ENCODE assay signal across 28 mouse cellular contexts in the genomic region with DNA sequence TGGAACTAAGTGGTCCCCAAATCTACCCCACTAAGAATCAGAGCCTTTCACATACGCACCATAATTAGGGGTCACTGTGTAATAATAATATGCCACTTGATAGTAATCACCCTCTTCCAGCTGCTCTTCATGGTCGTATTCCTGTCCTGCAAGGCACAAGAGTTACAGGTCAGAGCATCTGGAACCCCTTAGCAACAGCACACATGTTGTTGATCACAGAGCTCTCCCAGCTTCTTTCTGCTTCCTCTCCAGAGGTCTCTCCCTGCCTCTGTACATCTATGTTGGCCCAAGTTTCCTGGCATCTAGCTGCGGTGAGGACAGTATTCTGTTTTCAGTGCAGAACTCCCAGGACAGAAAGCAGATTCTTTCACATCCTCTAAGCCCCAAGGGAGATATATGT. TPM values are rescaled to one million over a fixed set of nuclear protein-coding genes. Genes with fewer than 3 reads are reported as not detected.
DNase-seq lines count a peak whose midpoint lies in the region; ATAC-seq and TF ChIP-seq lines count a peak whose summit lies in the region.
"Had no signal": no experiment of that assay in that cellular context is flagged by ENCODE, and none has a peak within 500 bp of the region (broad histone marks: within the 10 kb centered on the region; RNA-seq: fewer than 3 reads in every experiment).

No protein-coding gene starts in this region.

- H3K4me3 ChIP-seq in heart, adult 2 months = no peak overlapping the region
- H3K4me3 ChIP-seq in lung, embryonic 16.5 days (ENCODE audit: low read length) = no peak overlapping the region
- no peak overlapping the region for H3K4me3 ChIP-seq in embryonic facial prominence, embryonic 11.5 days (ENCODE audit: low read depth, low read length)
- H3K4me3 ChIP-seq in limb, embryonic 14.5 days (replicated peaks; ENCODE audit: low read length) = no peak overlapping the region
- H3K4me3 ChIP-seq: embryonic facial prominence, embryonic 13.5 days; left cerebral cortex, adult 2 months; myocyte; neural tube, embryonic 13.5 days had no signal

- H3K4me2 ChIP-seq in lung, embryonic 16.5 days (ENCODE audit: low read depth, low read length) = peak overlapping the region; percentile 60
- H3K4me2 ChIP-seq in embryonic facial prominence, embryonic 11.5 days (ENCODE audit: low read depth, low read length) = no peak overlapping the region
- no peak overlapping the region for H3K4me2 ChIP-seq in limb, embryonic 14.5 days (replicated peaks; ENCODE audit: low read depth, low read length, severe bottlenecking)
- H3K4me2 ChIP-seq: embryonic facial prominence, embryonic 13.5 days; hindbrain, embryonic 14.5 days; midbrain, embryonic 11.5 days had no signal

- no peak overlapping the region for H3K9ac ChIP-seq in heart, adult 2 months (ENCODE audit: low read depth, low read length)
- H3K9ac ChIP-seq in lung, embryonic 16.5 days (ENCODE audit: low read length) = no peak overlapping the region
- no peak overlapping the region for H3K9ac ChIP-seq in embryonic facial prominence, embryonic 11.5 days (replicated peaks; ENCODE audit: low read length)
- no peak overlapping the region for H3K9ac ChIP-seq in limb, embryonic 14.5 days (ENCODE audit: low read depth, low read length, severe bottlenecking)
- H3K9ac ChIP-seq: embryonic facial prominence, embryonic 13.5 days; hindbrain, embryonic 14.5 days; neural tube, embryonic 13.5 days had no signal

- TF ChIP-seq POLR2A in heart, adult 2 months (IDR thresholded peaks at IDR 0.05; ENCODE audit: insufficient read depth, low read depth, low read length) = no peak
- TF ChIP-seq POLR2A in limb, embryonic 14.5 days (IDR thresholded peaks at IDR 0.05; ENCODE audit: borderline replicate concordance, extremely low read depth, insufficient read depth, insufficient read length) = no peak

- H3K36me3 ChIP-seq in heart, adult 2 months (ENCODE audit: control insufficient read depth, insufficient read depth, low read length) = no peaks in the 10 kb centered on the region
- H3K36me3 ChIP-seq in lung, embryonic 16.5 days (ENCODE audit: control insufficient read depth, insufficient read depth, low read length) = peaks cover 6% of the 10 kb centered on the region; the same call in 1 of the 2 replicates
- no peaks in the 10 kb centered on the region for H3K36me3 ChIP-seq in embryonic facial prominence, embryonic 11.5 days (replicated peaks; ENCODE audit: control insufficient read depth, insufficient read depth, low read depth, low read length)
- no peaks in the 10 kb centered on the region for H3K36me3 ChIP-seq in limb, embryonic 14.5 days (ENCODE audit: control insufficient read depth, insufficient read depth, low read length)
- H3K36me3 ChIP-seq: embryonic facial prominence, embryonic 13.5 days; neural tube, embryonic 13.5 days had no signal

- no peaks in the 10 kb centered on the region for H3K79me2 ChIP-seq in heart, adult 2 months (replicated peaks; ENCODE audit: control insufficient read depth, insufficient read depth, low read length)

- no peak for TF ChIP-seq CTCF in heart, adult 2 months (IDR thresholded peaks at IDR 0.05)

- 52% methylated on average over 3 of the region's 3 CpGs for WGBS in heart, adult 2 months
- WGBS in lung, embryonic 16.5 days = 73% methylated on average over 3 of the region's 3 CpGs
- 44% methylated on average over 3 of the region's 3 CpGs for WGBS in embryonic facial prominence, embryonic 11.5 days
- WGBS in limb, embryonic 14.5 days = 21% methylated on average over 3 of the region's 3 CpGs

- H3K27ac ChIP-seq in heart, adult 2 months = peak overlapping the region; percentile 88
- H3K27ac ChIP-seq in lung, embryonic 16.5 days (ENCODE audit: low read length) = no peak overlapping the region
- 0 out of 2 replicates have a peak overlapping the region, but pooled peaks have one; percentile 20 for H3K27ac ChIP-seq in embryonic facial prominence, embryonic 11.5 days (replicated peaks; ENCODE audit: low read depth, low read length)
- H3K27ac ChIP-seq in limb, embryonic 14.5 days (replicated peaks; ENCODE audit: low read depth, low read length) = no peak overlapping the region
- H3K27ac ChIP-seq: embryonic facial prominence, embryonic 13.5 days; hindbrain, embryonic 14.5 days; left cerebral cortex, adult 2 months; neural tube, embryonic 13.5 days had no signal

- H3K9me3 ChIP-seq in lung, embryonic 16.5 days (ENCODE audit: control insufficient read depth, low read length) = no peaks in the 10 kb centered on the region
- H3K9me3 ChIP-seq in embryonic facial prominence, embryonic 11.5 days (replicated peaks; ENCODE audit: control insufficient read depth, low read length) = no peaks in the 10 kb centered on the region
- H3K9me3 ChIP-seq in limb, embryonic 14.5 days (ENCODE audit: control insufficient read depth, low read length) = no peaks in the 10 kb centered on the region
- H3K9me3 ChIP-seq: embryonic facial prominence, embryonic 13.5 days; neural tube, embryonic 13.5 days had no signal

- intact Hi-C loops in heart, adult 2 months (cut with DNase I) = loop anchor here (5.0 kb wide), 2 partner anchors 63 to 333 kb away; partner anchors contain the start of genes Hist2h2ac and Hist2h2be
- intact Hi-C loops in heart, postnatal 10 days (cut with DNase I) = loop anchor here (2.0 kb wide), 1 partner anchor 17 kb away; no protein-coding TSS in a partner anchor

- no peak for TF ChIP-seq EP300 in heart, adult 2 months (IDR thresholded peaks at IDR 0.05; ENCODE audit: insufficient read depth, low read depth, low read length)

- no peak for ATAC-seq in lung, embryonic 16.5 days (ENCODE audit: low read depth)
- no peak for ATAC-seq in embryonic facial prominence, embryonic 11.5 days (replicated peaks; ENCODE audit: insufficient number of reproducible peaks, low FRiP score, low TSS enrichment, low read depth)
- ATAC-seq in limb, embryonic 14.5 days (ENCODE audit: low FRiP score, low read depth) = no peak
- ATAC-seq: forebrain, embryonic 16.5 days; intestine, postnatal 0 days; Patski had no signal

- peaks cover 11% of the 10 kb centered on the region for H3K4me1 ChIP-seq in heart, adult 2 months (ENCODE audit: control insufficient read depth, insufficient read depth, low read length)
- H3K4me1 ChIP-seq in lung, embryonic 16.5 days (replicated peaks; ENCODE audit: control insufficient read depth, insufficient read depth, low read length) = peaks cover 14% of the 10 kb centered on the region
- peaks cover 2% of the 10 kb centered on the region for H3K4me1 ChIP-seq in embryonic facial prominence, embryonic 11.5 days (ENCODE audit: control insufficient read depth, insufficient read depth, low read length)
- H3K4me1 ChIP-seq in limb, embryonic 14.5 days (ENCODE audit: control insufficient read depth, insufficient read depth, low read length) = peaks cover 10% of the 10 kb centered on the region; the same call in 1 of the 2 replicates

- H3K27me3 ChIP-seq in heart, adult 2 months (ENCODE audit: control insufficient read depth, insufficient read depth, low read length) = no peaks in the 10 kb centered on the region
- H3K27me3 ChIP-seq in lung, embryonic 16.5 days (ENCODE audit: control insufficient read depth, insufficient read depth, low read depth, low read length) = no peaks in the 10 kb centered on the region
- H3K27me3 ChIP-seq in embryonic facial prominence, embryonic 11.5 days (ENCODE audit: control insufficient read depth, insufficient read depth, low read length) = no peaks in the 10 kb centered on the region
- no peaks in the 10 kb centered on the region for H3K27me3 ChIP-seq in limb, embryonic 14.5 days (ENCODE audit: control insufficient read depth, insufficient read depth, low read length)
- H3K27me3 ChIP-seq: embryonic facial prominence, embryonic 13.5 days; neural tube, embryonic 13.5 days; Patski had no signal

- no peak for DNase-seq in heart, adult 2 months
- no peak for DNase-seq in heart, postnatal 10 days
- no peak for DNase-seq in lung, postnatal 36 days
- peak; percentile 83 for DNase-seq in embryonic facial prominence, embryonic 11.5 days (ENCODE audit: low spot score)
- DNase-seq in limb, embryonic 14.5 days (ENCODE audit: low spot score) = peak; percentile 42
- DNase-seq in kidney, postnatal 10 days = no peak
- no peak for DNase-seq in layer of hippocampus, postnatal 36 days
- DNase-seq: adrenal gland, postnatal 10 days; cerebellum, adult 11-12 months; cerebellum, adult 9-11 months; gastrocnemius, postnatal 10 days; kidney, adult 9 months; kidney, postnatal 14 days; liver; thymus, postnatal 4 days had no signal

RNA-seq across cellular contexts. Expression of gene BC028528, which starts 2.1 kb away (rescaled TPM):
- total RNA-seq in heart, adult 2 months (2021) = 1 to 10 TPM; 8.5 to 9.0 TPM
- 14.5 and 29.8 TPM in 2 replicates for polyA plus RNA-seq in heart, adult 2 months (2012; rRNA removed)
- 10 to 100 TPM; 26.1 to 38.7 TPM for total RNA-seq in heart, postnatal 10 days (2021)
- polyA plus RNA-seq in lung, embryonic 16.5 days (2015; fragmentation: Nextera tagmentation; extraction: Ambion mirVana) = 81.5 and 85.5 TPM in 2 replicates
- 7.8 and 10.2 TPM in 2 replicates for polyA plus RNA-seq in embryonic facial prominence, embryonic 11.5 days (2014; fragmentation: Nextera tagmentation; extraction: Ambion mirVana)
- polyA plus RNA-seq in limb, embryonic 14.5 days (2012; rRNA removed) = 16.6 and 20.6 TPM in 2 replicates
- 16.6 and 21.1 TPM in 2 replicates for polyA plus RNA-seq in limb, embryonic 14.5 days (2014; fragmentation: Nextera tagmentation; extraction: Ambion mirVana)
- 1 to 10 TPM; 2.5 to 3.6 TPM for total RNA-seq in layer of hippocampus, postnatal 36 days (2021)

RNA-seq across cellular contexts. Expression of gene Aph1a, which starts 4.1 kb away (rescaled TPM):
- 100 to 1,000 TPM in 1 of 2 experiments, 10 to 100 TPM in 1; 99.9 to 121 TPM for total RNA-seq in heart, adult 2 months (2021)
- polyA plus RNA-seq in heart, adult 2 months (2012; rRNA removed) = 98.7 and 120 TPM in 2 replicates
- 100 to 1,000 TPM; 147 to 151 TPM for total RNA-seq in heart, postnatal 10 days (2021)
- polyA plus RNA-seq in lung, embryonic 16.5 days (2015; fragmentation: Nextera tagmentation; extraction: Ambion mirVana) = 39.1 and 39.4 TPM in 2 replicates
- polyA plus RNA-seq in embryonic facial prominence, embryonic 11.5 days (2014; fragmentation: Nextera tagmentation; extraction: Ambion mirVana) = 31.8 and 33.3 TPM in 2 replicates
- polyA plus RNA-seq in limb, embryonic 14.5 days (2012; rRNA removed) = 116 and 150 TPM in 2 replicates
- 35.8 and 36.1 TPM in 2 replicates for polyA plus RNA-seq in limb, embryonic 14.5 days (2014; fragmentation: Nextera tagmentation; extraction: Ambion mirVana)
- 10 to 100 TPM; 72.2 to 83.3 TPM for total RNA-seq in layer of hippocampus, postnatal 36 days (2021)

RNA-seq across cellular contexts. Expression of gene Ciart, which starts 7.6 kb away (rescaled TPM):
- total RNA-seq in heart, adult 2 months (2021) = 10 to 100 TPM in 1 of 2 experiments, 1 to 10 TPM in 1; 5.1 to 27.0 TPM
- 5.0 and 7.7 TPM in 2 replicates for polyA plus RNA-seq in heart, adult 2 months (2012; rRNA removed)
- total RNA-seq in heart, postnatal 10 days (2021) = 1 to 10 TPM; 2.2 to 2.9 TPM
- polyA plus RNA-seq in lung, embryonic 16.5 days (2015; fragmentation: Nextera tagmentation; extraction: Ambion mirVana) = 5.1 and 5.6 TPM in 2 replicates
- polyA plus RNA-seq in embryonic facial prominence, embryonic 11.5 days (2014; fragmentation: Nextera tagmentation; extraction: Ambion mirVana) = 6.3 and 7.7 TPM in 2 replicates
- polyA plus RNA-seq in limb, embryonic 14.5 days (2012; rRNA removed) = 8.4 and 10.9 TPM in 2 replicates
- polyA plus RNA-seq in limb, embryonic 14.5 days (2014; fragmentation: Nextera tagmentation; extraction: Ambion mirVana) = 4.4 and 5.4 TPM in 2 replicates
- total RNA-seq in layer of hippocampus, postnatal 36 days (2021) = 10 to 100 TPM in 1 of 2 experiments, 1 to 10 TPM in 1; 8.1 to 12.9 TPM

RNA-seq across cellular contexts. Expression of gene Car14, which starts 14.8 kb away (rescaled TPM):
- 100 to 1,000 TPM; 146 to 208 TPM for total RNA-seq in heart, adult 2 months (2021)
- polyA plus RNA-seq in heart, adult 2 months (2012; rRNA removed) = 227 and 279 TPM in 2 replicates
- 100 to 1,000 TPM; 142 to 150 TPM for total RNA-seq in heart, postnatal 10 days (2021)
- polyA plus RNA-seq in lung, embryonic 16.5 days (2015; fragmentation: Nextera tagmentation; extraction: Ambion mirVana) = 9.2 and 13.0 TPM in 2 replicates
- 67.8 and 80.0 TPM in 2 replicates for polyA plus RNA-seq in embryonic facial prominence, embryonic 11.5 days (2014; fragmentation: Nextera tagmentation; extraction: Ambion mirVana)
- polyA plus RNA-seq in limb, embryonic 14.5 days (2012; rRNA removed) = 11.3 and 14.9 TPM in 2 replicates
- 11.5 and 16.4 TPM in 2 replicates for polyA plus RNA-seq in limb, embryonic 14.5 days (2014; fragmentation: Nextera tagmentation; extraction: Ambion mirVana)
- total RNA-seq in layer of hippocampus, postnatal 36 days (2021) = 10 to 100 TPM in 1 of 2 experiments, 1 to 10 TPM in 1; 9.0 to 12.2 TPM
- total RNA-seq: granulocyte monocyte progenitor cell, adult 5-6 weeks; hematopoietic stem cell, adult 5-6 weeks; megakaryocyte progenitor cell, adult 5-6 weeks had no signal

RNA-seq across cellular contexts. Expression of gene Mrps21, which starts 18.3 kb away (rescaled TPM):
- total RNA-seq in heart, adult 2 months (2021) = 100 to 1,000 TPM; 314 to 350 TPM
- 174 and 218 TPM in 2 replicates for polyA plus RNA-seq in heart, adult 2 months (2012; rRNA removed)
- 100 to 1,000 TPM; 269 to 279 TPM for total RNA-seq in heart, postnatal 10 days (2021)
- polyA plus RNA-seq in lung, embryonic 16.5 days (2015; fragmentation: Nextera tagmentation; extraction: Ambion mirVana) = 326 and 362 TPM in 2 replicates
- polyA plus RNA-seq in embryonic facial prominence, embryonic 11.5 days (2014; fragmentation: Nextera tagmentation; extraction: Ambion mirVana) = 331 and 337 TPM in 2 replicates
- 113 and 155 TPM in 2 replicates for polyA plus RNA-seq in limb, embryonic 14.5 days (2012; rRNA removed)
- 294 and 303 TPM in 2 replicates for polyA plus RNA-seq in limb, embryonic 14.5 days (2014; fragmentation: Nextera tagmentation; extraction: Ambion mirVana)
- 100 to 1,000 TPM; 159 to 165 TPM for total RNA-seq in layer of hippocampus, postnatal 36 days (2021)

Comparison
In these comparisons a context has a peak if more than half of its experiments do, and no peak if none do; other contexts are left out.
1. DNase-seq: peak in embryonic facial prominence, embryonic 11.5 days (single experiment) and limb, embryonic 14.5 days (single experiment); none in heart, adult 2 months (0 of 2), heart, postnatal 10 days (0 of 2), lung, postnatal 36 days (single experiment), kidney, postnatal 10 days (single experiment) and layer of hippocampus, postnatal 36 days (0 of 2).
2. H3K27ac ChIP-seq: peak in heart, adult 2 months (single experiment) and embryonic facial prominence, embryonic 11.5 days (single experiment); none in lung, embryonic 16.5 days (single experiment) and limb, embryonic 14.5 days (single experiment).